Mouse (Mus musculus) heart, embryonic 15.5 days (tissue): ENCODE data around the gene Gpr39. TPM values are rescaled to one million over a fixed set of nuclear protein-coding genes. Genes with fewer than 3 reads are reported as not detected.
A peak's percentile ranks its signal among the peaks of the same experiment; 100 is the strongest.

Source experiments
- ATAC-seq: fragments of 200-750 bp; cut with Nextera tagmentation; replicated peaks from 2 replicates; pipeline ENCODE4 v1.8.0; 2017; ENCODE audit warnings: low read depth, moderate TSS enrichment; ENCODE audit not compliant: insufficient number of reproducible peaks, insufficient read depth, low FRiP score
- H3K27ac ChIP-seq: fragments of 300-500 bp; sonication (generic); 2 replicates; pipeline ENCODE4 v1.5.1; 2015; ENCODE audit warnings: mild to moderate bottlenecking, inconsistent platforms
- H3K27me3 ChIP-seq: fragments of 300-500 bp; sonication (generic); 2 replicates; pipeline ENCODE4 v1.6.1; 2015; ENCODE audit warnings: inconsistent platforms
- H3K36me3 ChIP-seq: fragments of 300-500 bp; sonication (generic); 2 replicates; pipeline ENCODE4 v1.6.1; 2015; ENCODE audit warnings: mild to moderate bottlenecking, inconsistent platforms
- H3K4me1 ChIP-seq: fragments of 300-500 bp; sonication (generic); replicated peaks from 2 replicates; pipeline ENCODE4 v1.6.1; 2015; ENCODE audit warnings: inconsistent platforms
- H3K4me2 ChIP-seq: fragments of 300-500 bp; sonication (generic); 2 replicates; pipeline ENCODE4 v1.6.1; 2015; ENCODE audit warnings: inconsistent platforms, mild to moderate bottlenecking, moderate library complexity
- H3K4me3 ChIP-seq: fragments of 300-500 bp; sonication (generic); 2 replicates; pipeline ENCODE4 v1.5.1; 2015; ENCODE audit warnings: mild to moderate bottlenecking, inconsistent platforms
- H3K9ac ChIP-seq: fragments of 300-500 bp; sonication (generic); 2 replicates; pipeline ENCODE4 v1.6.1; 2015; ENCODE audit warnings: mild to moderate bottlenecking, inconsistent platforms
- H3K9me3 ChIP-seq: fragments of 300-500 bp; sonication (generic); replicated peaks from 2 replicates; pipeline ENCODE4 v1.6.1; 2016; ENCODE audit warnings: inconsistent platforms
- WGBS: fragments of 180-500 bp; shearing (Covaris S2); methylation state at CpG from one replicate; pipeline ENCODE4 v1.1.7; 2015; ENCODE audit warnings: mixed read lengths; 5-methylcytosine and 5-hydroxymethylcytosine counted together
- polyA plus RNA-seq: library from polyadenylated mRNA; unstranded; fragments of >200 nt; fragmentation: Nextera tagmentation; extraction: Ambion mirVana; gene quantifications from 2 replicates; pipeline ENCODE4 v1.2.1, GENCODE M21; 2015

Gpr39 gene
- polyA plus RNA-seq, 1 experiment from 2014 or later, result 0.69 TPM

GRCm38 (mm10) chr1:125701101-125701590 is 24.4 kb downstream of the Gpr39 start:
- H3K4me3 ChIP-seq, result no peak overlapping the region
- H3K27me3 ChIP-seq, result no peaks in the 10 kb centered on the region
- no peak overlapping the region for H3K9ac ChIP-seq
- WGBS, result 85% methylated on average over 4 of the region's 4 CpGs
- no peak overlapping the region for H3K4me2 ChIP-seq
- no peak for ATAC-seq
- H3K9me3 ChIP-seq, result no peaks in the 10 kb centered on the region
- peak overlapping the region; percentile 67; the same call in 1 of the 2 replicates for H3K27ac ChIP-seq
- no peaks in the 10 kb centered on the region for H3K36me3 ChIP-seq
- H3K4me1 ChIP-seq, result peaks cover 13% of the 10 kb centered on the region

DNA sequence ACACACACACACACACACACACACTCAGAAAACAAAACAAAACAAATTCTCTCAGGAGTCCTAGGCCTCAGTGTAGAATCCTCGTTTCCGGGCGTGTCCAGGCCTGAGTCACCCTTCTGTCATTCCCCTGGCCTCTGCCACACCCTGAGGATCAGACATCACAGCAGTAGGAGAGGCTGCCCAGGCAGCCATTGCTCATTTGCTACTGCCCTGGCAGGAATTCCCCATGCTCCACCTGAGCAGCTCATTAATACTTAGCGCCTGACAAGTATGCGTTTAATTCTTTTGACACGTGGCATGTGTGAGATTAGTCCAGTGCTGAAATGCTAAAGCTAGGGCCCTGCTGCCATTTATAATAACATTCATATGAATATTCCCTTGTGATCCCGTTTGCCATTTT is 25.0 kb downstream of the Gpr39 start:
- no peak overlapping the region for H3K4me3 ChIP-seq
- WGBS, result 52% methylated on average over 7 of the region's 7 CpGs
- peaks cover 13% of the 10 kb centered on the region for H3K4me1 ChIP-seq
- H3K36me3 ChIP-seq, result no peaks in the 10 kb centered on the region
- H3K9me3 ChIP-seq, result no peaks in the 10 kb centered on the region
- peak; percentile 20; the same call in 1 of the 2 replicates for ATAC-seq
- H3K27ac ChIP-seq, result peak overlapping the region; percentile 67
- no peak overlapping the region for H3K4me2 ChIP-seq
- no peak overlapping the region for H3K9ac ChIP-seq
- H3K27me3 ChIP-seq, result no peaks in the 10 kb centered on the region

- Histone ChIP-seq H3K36me3 (no peaks in the 10 kb centered on the region), H3K27me3 (no peaks in the 10 kb centered on the region), H3K4me2 (peak overlapping the region; percentile 36; the same call in 1 of the 2 replicates), H3K9me3 (no peaks in the 10 kb centered on the region), H3K27ac (peak overlapping the region; percentile 67), H3K9ac (no peak overlapping the region), H3K4me1 (peaks cover 13% of the 10 kb centered on the region), H3K4me3 (no peak overlapping the region)
- WGBS, result 39% methylated on average over 8 of the region's 8 CpGs
- ATAC-seq, result peak; percentile 69
These were observed 25.5 kb downstream of the Gpr39 start for GRCm38 (mm10) chr1:125702326-125702725.

DNA sequence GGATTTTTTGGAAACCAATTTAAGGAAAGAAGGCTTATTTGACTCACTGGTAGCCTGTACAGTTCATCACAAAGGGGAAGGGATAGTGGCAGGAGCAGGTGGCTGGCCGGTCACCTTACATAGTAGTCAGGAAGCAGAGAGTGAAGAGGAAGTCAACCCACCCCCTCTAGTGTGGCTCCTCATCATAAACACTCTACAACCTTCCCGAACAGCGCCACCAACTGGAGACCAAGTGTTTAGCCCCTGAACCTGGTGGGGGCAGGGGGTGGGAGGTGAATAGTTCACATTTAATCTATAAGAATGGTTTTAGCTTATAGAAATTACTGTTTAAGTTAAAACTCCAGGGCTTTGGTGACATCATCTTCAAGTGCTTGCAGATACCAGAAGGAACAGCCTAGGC is 28.6 kb downstream of the Gpr39 start:
- Histone ChIP-seq H3K4me3 (no peak overlapping the region), H3K9me3 (no peaks in the 10 kb centered on the region), H3K27me3 (no peaks in the 10 kb centered on the region), H3K4me2 (no peak overlapping the region), H3K4me1 (peaks cover 13% of the 10 kb centered on the region), H3K36me3 (no peaks in the 10 kb centered on the region), H3K9ac (no peak overlapping the region), H3K27ac (no peak overlapping the region)
- ATAC-seq, result no peak
- WGBS, result 71% methylated on average over 3 of the region's 3 CpGs

DNA sequence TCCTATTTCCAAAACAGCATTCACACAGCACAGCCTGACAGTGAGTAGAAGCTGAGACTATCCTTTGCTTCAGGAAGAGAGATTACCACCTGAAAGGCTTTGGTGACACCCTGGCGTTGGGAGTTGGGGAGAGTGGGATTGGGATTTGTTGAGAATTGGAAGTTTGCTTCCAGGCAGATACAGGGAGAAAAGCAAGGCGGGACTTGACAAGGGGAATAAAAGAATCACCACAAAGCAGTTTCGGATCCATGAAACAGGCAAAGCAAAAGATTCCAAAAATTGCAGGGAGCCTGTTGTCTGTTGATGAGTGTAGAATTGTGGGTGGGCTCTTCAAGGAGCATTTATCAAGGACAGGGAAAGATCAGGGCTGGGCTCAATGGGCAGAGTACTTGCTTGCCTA is 38.5 kb downstream of the Gpr39 start:
- WGBS, result 78% methylated on average over 3 of the region's 3 CpGs
- Histone ChIP-seq H3K27me3 (no peaks in the 10 kb centered on the region), H3K27ac (no peak overlapping the region), H3K9me3 (no peaks in the 10 kb centered on the region), H3K36me3 (no peaks in the 10 kb centered on the region), H3K4me2 (no peak overlapping the region), H3K9ac (no peak overlapping the region), H3K4me1 (0 out of 2 replicates have a peak, but pooled peaks cover 5% of the 10 kb centered on the region), H3K4me3 (no peak overlapping the region)
- ATAC-seq, result no peak

GRCm38 (mm10) chr1:125716241-125716640 is 39.4 kb downstream of the Gpr39 start:
- Histone ChIP-seq H3K4me2 (no peak overlapping the region), H3K27me3 (no peaks in the 10 kb centered on the region), H3K9ac (no peak overlapping the region), H3K4me3 (no peak overlapping the region), H3K9me3 (no peaks in the 10 kb centered on the region), H3K4me1 (0 out of 2 replicates have a peak, but pooled peaks cover 5% of the 10 kb centered on the region), H3K27ac (no peak overlapping the region), H3K36me3 (no peaks in the 10 kb centered on the region)
- WGBS, result 80% methylated on average over 6 of the region's 6 CpGs
- no peak for ATAC-seq

- no peaks in the 10 kb centered on the region for H3K9me3 ChIP-seq
- no peak overlapping the region for H3K4me3 ChIP-seq
- no peak overlapping the region for H3K9ac ChIP-seq
- H3K4me2 ChIP-seq, result no peak overlapping the region
- no peaks in the 10 kb centered on the region for H3K27me3 ChIP-seq
- no peaks in the 10 kb centered on the region for H3K36me3 ChIP-seq
- WGBS, result 73% methylated on average over 5 of the region's 5 CpGs
- 0 out of 2 replicates have a peak, but pooled peaks cover 5% of the 10 kb centered on the region for H3K4me1 ChIP-seq
- no peak overlapping the region for H3K27ac ChIP-seq
- no peak for ATAC-seq
These were observed 41.1 kb downstream of the Gpr39 start for GRCm38 (mm10) chr1:125717906-125718305.

DNA sequence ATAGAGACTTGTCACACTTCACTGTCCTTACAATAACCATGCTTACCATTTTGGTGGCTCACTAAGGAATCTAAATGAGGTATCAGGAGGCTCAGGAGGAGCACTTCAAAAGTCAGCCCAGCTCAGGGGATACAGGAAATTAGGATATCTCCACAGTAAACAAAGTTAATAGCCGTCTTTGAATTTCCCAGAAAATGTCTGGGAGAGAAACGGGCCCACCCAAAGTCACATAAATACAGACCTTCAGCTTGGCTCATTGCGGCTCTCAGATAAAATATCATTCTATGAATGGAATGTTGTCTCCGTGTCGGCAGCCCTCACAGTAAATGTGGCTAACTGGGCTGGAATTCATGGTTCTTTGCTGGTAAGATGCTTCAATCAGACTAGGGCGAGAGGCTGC is 42.3 kb downstream of the Gpr39 start:
- no peak overlapping the region for H3K9ac ChIP-seq
- 33% methylated on average over 6 of the region's 6 CpGs for WGBS
- no peaks in the 10 kb centered on the region for H3K27me3 ChIP-seq
- no peak overlapping the region for H3K4me2 ChIP-seq
- H3K4me3 ChIP-seq, result no peak overlapping the region
- no peak overlapping the region for H3K27ac ChIP-seq
- H3K4me1 ChIP-seq, result 0 out of 2 replicates have a peak, but pooled peaks cover 5% of the 10 kb centered on the region
- no peak for ATAC-seq
- H3K9me3 ChIP-seq, result no peaks in the 10 kb centered on the region
- no peaks in the 10 kb centered on the region for H3K36me3 ChIP-seq

GRCm38 (mm10) chr1:125721104-125721758 is 44.4 kb downstream of the Gpr39 start:
- no peak overlapping the region for H3K4me3 ChIP-seq
- ATAC-seq, result no peak

GRCm38 (mm10) chr1:125724304-125724703 is 47.5 kb downstream of the Gpr39 start:
- no peak overlapping the region for H3K27ac ChIP-seq
- H3K4me1 ChIP-seq, result 0 out of 2 replicates have a peak, but pooled peaks cover 1% of the 10 kb centered on the region
- 83% methylated on average over 5 of the region's 5 CpGs for WGBS
- no peak overlapping the region for H3K4me2 ChIP-seq
- H3K9ac ChIP-seq, result no peak overlapping the region
- no peaks in the 10 kb centered on the region for H3K9me3 ChIP-seq
- no peak for ATAC-seq
- H3K36me3 ChIP-seq, result no peaks in the 10 kb centered on the region
- H3K4me3 ChIP-seq, result no peak overlapping the region
- no peaks in the 10 kb centered on the region for H3K27me3 ChIP-seq

More at GRCm38 (mm10) chr1:125721104-125721758, 44.4 kb downstream of the Gpr39 start:
- Histone ChIP-seq H3K36me3 (no peaks in the 10 kb centered on the region), H3K27me3 (no peaks in the 10 kb centered on the region), H3K27ac (no peak overlapping the region), H3K4me1 (0 out of 2 replicates have a peak, but pooled peaks cover 5% of the 10 kb centered on the region), H3K9ac (no peak overlapping the region), H3K4me2 (no peak overlapping the region), H3K9me3 (no peaks in the 10 kb centered on the region)
- WGBS, result 90% methylated on average over 12 of the region's 12 CpGs

- Histone ChIP-seq H3K36me3 (no peaks in the 10 kb centered on the region), H3K4me2 (no peak overlapping the region), H3K4me3 (no peak overlapping the region), H3K9me3 (no peaks in the 10 kb centered on the region), H3K27ac (no peak overlapping the region), H3K9ac (no peak overlapping the region), H3K27me3 (no peaks in the 10 kb centered on the region), H3K4me1 (no peaks in the 10 kb centered on the region)
- WGBS, result 64% methylated on average over 6 of the region's 6 CpGs
- ATAC-seq, result no peak
These were observed 52.3 kb downstream of the Gpr39 start for GRCm38 (mm10) chr1:125729025-125729565.
